Mouse (Mus musculus) WW6 (cell line): ENCODE measurements at regions not wholly inside any gene's neighbourhood (a gene's known extent, or its start where the extent isn't known, plus 50 kb on each side); places are given as distances from the start of the nearest gene placed in this dataset.
"Not testable (repeated sequence)": the region's sequence is repeated elsewhere in the genome, so short reads cannot be mapped to it uniquely, and the experiment has no call there.

ENCODE experiments used
- DNase-seq: peaks from one replicate; pipeline ENCODE4 v3.0.0-alpha.2; 2013; ENCODE audit warnings: low read depth, low spot score

DNA sequence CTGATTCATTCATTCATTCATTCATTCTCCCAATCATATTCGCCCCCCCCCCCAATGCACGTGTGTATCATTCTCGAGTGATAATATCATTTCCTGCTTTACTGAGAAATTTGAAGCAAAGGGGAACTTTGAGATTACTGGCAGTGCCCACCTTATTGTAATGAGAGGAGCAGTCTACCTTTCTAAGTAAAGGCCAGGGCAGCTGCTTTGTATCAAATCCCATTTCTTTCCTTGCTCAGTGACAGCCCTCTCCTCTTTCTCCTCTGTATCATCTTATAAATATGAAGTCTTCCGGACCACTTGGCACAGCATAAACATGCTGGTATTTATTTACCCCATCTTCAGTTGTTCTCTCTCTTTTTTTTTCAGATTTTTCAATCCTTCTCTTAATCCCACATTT, 139.1 kb upstream of the Tacstd2 start:
- not testable (repeated sequence) for DNase-seq

DNA sequence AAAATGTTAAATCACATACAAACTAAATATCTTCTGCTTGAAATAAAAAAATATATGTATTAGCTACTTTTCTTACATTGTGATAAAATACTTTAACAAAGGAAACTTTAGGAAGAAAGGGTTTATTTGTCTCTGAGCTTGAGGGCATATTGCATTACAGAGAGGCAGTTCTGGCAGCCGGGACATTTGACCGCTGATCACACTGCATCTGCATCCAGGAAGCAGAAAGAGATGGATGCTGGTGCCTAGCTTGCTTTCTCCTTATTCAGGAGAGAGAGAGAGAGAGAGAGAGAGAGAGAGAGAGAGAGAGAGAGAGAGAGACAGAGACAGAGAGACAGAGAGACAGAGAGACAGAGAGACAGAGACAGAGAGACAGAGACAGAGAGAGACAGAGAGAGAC, 137.7 kb upstream of the Tacstd2 start:
- DNase-seq, result not testable (repeated sequence)

GRCm38 (mm10) chr6:67668073-67668472, 132.5 kb upstream of the Tacstd2 start:
- not testable (repeated sequence) for DNase-seq

DNA sequence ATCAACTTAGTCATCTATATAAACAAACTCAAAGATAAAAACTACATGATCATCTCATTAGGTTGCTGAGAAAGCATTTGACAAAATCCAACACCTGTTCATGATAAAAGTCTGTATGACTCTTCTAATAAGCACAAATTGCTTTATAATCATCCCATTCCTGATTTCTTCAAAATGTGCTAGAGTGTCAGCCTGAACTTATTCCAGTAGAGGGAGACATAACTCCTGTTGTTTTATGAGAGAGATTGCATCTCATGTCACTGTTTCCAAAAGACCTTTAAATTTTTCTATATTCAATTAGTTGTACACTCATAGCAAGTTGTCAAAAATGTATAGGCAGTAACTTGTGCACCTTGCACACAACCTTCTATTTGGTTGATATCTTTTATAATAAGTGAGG, 96.0 kb upstream of the Tacstd2 start:
- no peak for DNase-seq

DNA sequence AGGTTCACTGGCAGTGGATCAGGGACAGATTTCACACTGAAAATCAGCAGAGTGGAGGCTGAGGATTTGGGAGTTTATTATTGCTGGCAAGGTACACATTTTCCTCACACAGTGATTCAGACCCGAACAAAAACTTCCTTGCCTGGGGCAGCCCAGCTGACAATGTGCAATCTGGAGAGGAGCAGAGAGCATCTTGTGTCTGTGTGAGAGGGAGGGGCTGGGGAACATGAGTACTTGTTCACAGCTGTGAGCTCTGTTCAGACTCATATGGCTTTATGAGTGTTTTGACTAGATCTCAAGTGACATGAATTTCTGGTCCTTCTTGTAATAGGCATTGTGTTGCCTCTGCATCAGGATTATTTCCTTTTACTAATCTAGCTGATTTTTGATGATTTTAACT, 74.8 kb upstream of the Tacstd2 start:
- DNase-seq, result no peak

GRCm38 (mm10) chr6:67609461-67609860, 73.9 kb upstream of the Tacstd2 start:
- not testable (repeated sequence) for DNase-seq
